Mouse (Mus musculus) WW6 (cell line): ENCODE results near the gene Arsb.

Experiments used
- DNase-seq: peaks from one replicate; pipeline ENCODE4 v3.0.0-alpha.2; 2013; ENCODE audit warnings: low read depth, low spot score

The Arsb gene

DNA sequence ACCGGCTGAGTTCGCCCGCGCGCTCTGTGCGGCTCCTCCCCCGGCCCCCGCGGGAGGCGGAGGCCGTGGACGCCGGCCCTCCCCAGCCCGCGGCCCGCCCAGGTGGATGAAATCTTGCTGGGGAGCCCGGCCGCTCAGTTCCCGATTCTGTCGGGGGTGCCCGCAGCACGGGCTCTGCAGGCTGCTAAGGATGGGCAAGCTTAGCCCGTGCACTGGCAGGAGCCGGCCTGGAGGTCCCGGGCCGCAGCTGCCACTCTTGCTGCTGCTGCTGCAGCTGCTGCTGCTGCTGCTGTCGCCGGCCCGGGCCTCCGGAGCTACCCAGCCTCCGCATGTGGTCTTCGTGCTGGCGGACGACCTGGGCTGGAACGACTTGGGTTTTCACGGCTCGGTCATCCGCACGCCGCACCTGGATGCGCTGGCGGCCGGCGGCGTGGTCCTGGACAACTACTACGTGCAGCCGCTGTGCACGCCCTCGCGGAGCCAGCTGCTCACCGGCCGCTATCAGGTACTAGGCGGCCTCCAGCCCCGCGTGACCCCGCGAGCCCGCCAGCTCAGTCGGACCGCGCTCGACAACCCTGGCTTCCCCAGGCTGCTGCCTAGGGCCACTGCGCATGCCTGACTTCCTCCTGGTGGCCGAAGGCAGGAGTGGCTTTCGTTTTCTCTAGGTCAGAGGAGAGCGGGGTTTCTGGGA is at the start of gene Arsb:
TSS of gene Arsb (plus strand) at position 43 of the 691 bp plus-strand sequence.
- DNase-seq: peak; percentile 67

DNA sequence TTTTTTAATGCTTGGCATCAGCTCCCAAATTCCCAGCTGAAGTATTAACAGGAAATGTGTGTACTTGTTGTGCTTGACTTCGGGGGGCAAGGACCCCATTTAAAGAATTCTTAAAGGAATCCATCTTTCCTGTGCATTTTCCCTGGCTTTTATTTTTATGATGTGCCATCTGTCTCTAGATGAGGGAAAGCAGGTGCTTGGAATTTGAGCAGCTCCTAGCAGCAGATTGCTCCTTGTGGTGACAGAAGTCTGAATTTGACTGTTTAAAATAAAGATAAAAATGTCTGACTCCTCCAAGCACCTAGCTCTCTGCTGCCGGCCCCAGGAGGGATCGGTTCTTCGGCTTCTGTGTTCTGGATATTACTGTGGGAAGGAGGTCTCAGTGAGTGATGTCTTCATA is 49.5 kb upstream of the Arsb start:
- DNase-seq: no peak

DNA sequence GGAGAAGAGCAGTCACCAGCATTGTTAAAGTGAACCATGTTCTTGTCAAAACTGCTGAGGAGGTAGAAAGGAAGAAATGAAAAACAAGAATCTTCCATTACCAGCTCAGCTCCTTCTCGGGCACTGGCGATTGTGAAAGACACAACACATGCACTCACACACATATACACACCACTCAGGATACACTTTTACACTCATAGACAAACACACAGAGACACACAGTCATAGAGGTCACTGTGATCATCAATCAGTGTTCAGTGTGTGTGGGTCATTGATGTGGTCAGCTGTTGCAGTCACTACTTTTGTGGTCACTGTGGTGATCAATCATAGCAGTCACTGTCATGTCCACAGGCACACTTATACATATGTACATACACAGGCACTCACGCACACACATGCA is 48.0 kb upstream of the Arsb start:
- no peak for DNase-seq

DNA sequence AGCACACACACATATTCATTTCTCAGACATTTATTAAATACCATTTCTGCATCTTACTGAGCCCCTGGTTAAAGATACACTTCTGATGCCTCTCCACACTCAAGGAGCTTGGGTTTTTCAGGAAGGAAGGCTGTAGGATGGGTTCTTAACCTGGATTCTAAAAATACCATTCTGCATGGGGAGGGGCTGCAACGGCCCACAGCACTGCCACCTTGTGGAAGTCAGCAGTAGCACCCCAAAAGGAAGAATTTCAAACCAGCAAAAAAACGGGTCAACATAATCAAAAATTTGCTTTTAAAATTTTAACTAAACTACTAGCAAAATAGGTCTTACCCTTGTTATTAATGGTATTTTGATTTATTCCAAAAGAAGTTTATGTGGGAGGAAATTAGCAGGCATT is 47.2 kb upstream of the Arsb start:
- DNase-seq: no peak

DNA sequence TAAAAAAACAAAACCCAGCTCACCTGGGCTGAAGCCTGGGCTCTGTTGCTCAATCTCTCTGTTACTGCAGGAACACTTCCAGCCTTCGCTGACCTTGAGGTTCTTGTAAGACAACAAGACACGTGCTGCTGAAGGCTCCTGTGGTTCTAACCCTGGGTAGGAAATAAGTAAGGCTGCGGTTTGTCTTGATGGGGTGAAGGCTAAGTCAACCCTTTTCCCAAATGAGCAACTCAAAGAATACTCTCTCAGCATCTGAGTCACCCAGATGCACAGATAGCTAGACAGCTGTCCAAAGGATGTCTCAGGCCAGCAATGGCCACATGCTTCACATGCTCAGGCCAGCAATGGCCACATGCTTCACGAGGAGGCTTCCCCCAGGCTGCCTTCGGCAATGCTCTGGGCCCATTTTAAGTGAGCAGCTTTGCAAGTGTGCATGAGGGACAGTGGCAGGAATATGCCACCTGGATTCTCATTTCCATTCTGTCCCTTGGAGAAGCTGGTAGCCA is 36.2 kb upstream of the Arsb start:
- DNase-seq: no peak

DNA sequence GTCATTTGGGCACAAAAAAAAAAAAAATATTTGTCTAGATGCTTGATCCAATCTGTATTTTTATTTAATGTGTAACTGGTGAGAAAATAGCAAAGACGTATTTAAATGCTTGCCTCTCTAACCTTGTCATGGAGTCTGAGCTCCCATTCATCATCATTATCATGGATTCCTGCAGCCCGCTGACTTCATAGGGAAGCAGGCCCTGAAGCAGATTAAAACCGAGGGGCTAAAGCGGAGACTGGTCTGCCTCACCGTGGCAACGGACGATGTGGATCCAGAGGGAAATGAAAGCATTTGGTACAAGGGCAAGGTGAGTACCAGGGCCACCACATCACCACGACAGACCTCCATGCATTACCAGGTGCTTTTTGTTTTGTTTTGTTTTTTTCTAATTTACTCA is 27.3 kb upstream of the Arsb start:
- no peak for DNase-seq

DNA sequence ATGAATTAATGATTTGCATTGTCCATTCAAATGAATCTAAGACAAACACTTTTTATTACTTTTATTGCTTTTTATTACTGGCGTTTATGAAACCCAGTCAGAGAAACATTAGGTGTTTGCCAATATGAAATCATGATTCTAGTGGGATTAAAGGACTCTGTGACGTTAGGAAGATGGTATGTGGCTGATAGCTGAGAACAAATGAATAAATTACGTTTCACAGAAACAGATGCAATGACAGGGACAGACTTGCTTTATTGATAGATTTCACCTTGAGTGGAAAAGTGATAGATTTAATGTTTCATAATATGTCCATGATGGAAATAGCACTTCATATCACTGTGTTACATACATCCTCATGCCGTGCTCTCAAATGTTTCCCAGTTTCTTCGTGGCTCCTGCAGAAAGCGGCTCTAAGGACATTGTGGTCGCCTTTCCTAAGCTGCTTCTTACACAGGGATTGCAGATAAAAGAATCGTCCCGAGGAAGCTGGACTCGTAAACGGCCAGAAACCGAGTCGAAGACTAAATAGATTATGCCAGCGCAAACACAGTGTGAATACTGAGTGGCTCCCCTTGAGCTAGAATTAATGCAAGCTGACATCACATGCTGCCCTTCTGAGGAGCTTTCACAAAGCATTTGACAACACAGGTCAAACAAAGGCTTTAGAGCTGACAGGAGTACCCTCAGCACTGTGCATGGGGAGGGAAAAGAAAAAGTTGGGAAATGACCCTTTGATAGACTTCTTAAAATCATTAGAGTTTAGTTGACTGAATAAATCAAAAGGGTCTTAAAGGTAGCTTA is 18.6 kb upstream of the Arsb start:
- no peak for DNase-seq

DNA sequence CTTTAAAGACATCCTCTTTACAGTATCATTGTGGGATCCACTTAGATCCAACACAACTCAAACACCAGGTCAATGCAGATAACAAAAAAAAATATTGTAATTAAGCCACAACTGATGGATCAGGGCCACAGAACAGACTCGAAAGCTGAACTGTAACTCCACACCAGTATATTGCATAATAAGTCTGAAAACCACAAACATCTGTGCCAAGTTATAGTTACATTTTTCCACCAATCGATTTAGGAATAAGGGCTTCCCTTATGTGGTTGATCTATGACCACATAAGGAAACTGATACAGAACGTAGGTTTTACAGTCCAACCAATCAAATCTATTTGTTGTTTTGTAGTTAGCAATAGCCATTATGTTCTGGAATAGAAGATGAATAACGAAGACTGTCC is 16.3 kb upstream of the Arsb start:
- no peak for DNase-seq

DNA sequence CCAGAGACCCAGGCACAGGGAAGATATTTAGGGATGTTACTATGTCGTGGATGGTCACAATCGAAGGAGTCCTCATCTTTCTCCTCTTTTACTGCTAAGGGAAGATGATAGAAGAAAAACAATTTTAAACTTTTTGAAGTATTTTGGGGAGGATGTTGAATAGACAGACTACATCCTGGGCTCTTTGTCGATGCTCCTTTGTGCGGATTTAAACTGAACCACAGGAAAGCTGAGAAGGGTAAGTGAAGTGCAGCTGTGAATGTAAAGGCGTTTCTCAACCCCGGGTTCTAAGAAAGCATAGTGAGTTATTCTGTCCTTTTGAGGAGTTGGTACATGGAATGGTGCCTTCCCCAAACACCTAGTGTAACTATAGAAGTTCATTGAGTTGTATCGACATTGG is 14.8 kb upstream of the Arsb start:
- DNase-seq: no peak

DNA sequence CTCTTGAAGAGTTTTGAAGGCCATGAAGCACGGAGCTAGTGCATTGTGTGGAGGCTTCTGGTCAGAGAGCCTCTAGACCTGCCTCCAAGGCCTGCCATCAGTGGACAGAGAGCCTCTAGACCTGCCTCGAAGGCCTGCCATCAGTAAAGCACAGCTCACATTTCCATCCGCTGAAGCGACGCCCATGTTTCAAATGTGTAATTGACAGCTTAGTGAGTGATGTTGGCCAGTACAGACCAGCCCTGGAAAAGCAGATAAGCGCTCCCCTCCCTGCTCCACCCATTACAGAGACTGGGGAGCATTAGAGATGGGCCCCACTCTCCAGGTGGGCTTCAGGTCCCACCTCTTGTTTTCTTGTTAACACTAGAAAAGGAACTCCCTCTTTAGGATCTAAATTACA is 13.9 kb upstream of the Arsb start:
- DNase-seq: no peak

DNA sequence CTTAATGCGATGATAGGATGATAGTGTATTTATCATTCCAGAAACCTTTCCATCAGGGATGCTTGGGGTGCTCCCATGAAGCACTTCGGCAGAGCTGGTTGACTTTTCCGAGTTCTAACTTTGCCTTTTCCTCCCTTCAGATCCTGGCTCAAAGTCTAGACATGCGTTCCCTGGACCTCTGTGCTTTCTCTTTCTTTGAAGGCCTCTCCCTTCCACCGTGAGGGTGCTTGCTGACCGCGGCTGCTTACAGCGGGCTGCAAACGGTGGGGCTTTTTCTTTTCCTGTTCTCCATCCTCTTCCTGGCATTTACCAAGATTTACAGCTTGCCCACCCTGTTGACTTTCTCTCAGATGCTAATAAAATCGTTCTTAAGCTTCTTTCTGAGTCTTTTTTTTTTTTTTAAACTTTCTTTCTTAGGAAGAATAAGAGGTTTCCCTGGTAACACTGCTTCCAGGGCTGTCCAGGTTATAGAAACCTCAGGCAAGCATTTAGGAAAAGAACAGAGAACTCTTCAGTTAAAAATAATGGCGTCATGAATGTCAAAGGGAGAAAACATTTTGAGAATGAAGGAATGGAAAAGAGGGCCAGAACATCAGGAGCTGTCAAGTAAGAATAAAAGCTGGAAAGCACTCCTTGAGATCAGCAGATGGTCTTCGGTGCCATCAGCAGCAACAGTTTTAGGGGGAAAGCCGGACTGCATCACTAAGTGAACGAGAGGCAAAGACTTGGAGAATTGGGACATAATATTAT is 13.1 kb upstream of the Arsb start:
- DNase-seq: no peak

DNA sequence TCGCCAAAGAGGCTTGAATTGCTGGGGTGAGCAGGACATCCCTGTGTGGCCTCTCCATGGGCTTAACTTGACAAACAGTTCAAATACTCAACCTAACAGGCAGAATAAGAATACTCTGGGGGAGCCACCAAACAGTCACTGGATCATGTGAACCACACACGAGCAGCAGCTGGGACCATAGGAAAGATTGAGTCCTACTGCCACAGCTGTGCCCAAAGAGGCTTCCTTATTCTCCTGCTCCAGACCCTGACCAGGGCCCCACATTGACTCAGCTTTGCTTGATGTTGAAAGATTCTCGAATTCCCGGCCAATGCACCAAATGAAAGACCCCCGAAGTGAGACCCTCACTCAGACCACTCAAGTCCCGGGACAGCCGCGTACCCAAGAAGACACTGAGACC is 9.6 kb upstream of the Arsb start:
- no peak for DNase-seq

DNA sequence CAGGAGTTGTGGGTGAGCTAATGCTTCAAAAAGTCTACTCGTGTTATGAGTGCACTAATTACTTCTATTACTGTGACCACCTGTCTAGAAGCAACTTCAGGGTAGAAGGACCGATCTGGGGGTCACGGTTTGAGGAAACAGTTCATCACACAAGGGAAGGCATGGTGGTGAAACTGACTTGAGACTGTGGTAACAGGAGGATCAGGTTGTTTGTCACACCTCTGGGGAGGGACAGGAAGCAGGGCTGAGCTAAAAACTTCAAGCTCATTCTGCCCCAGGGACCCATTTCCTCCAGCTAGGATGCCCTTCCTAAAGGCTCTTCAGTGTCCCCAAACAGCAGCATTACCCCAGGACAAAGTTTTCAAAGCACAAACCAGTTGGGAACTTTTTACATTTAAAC is 8.6 kb upstream of the Arsb start:
- no peak for DNase-seq

DNA sequence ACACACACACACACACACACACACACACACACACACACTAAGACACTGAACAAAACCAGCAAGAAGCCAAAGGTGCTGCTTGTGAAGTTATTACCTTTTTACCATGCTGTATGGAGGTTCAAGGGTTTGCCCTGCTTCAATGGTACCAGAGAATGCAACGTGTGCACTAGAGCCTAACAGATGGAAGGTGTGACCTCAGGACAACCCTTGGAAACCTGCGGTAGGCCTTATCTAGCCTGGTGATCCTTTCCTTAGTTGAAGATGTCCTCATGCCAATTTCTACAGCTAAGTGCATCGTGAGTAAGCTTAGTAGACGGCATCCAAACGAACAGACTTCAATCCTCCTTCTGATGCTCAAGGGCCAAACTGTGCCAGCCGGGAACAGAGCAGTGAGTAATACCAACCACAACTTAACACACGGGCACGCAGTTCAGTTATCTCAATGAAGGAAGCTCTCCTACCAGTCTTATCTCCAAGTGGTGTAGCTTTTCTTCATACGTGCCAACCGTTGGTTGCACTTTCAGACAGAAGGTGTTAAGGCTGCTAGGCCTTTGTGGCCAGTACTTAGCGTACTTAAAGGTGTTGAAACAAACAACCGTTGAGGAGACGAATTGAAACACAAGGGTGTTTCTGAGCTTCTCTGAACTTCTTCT is 7.0 kb upstream of the Arsb start:
- DNase-seq: no peak

DNA sequence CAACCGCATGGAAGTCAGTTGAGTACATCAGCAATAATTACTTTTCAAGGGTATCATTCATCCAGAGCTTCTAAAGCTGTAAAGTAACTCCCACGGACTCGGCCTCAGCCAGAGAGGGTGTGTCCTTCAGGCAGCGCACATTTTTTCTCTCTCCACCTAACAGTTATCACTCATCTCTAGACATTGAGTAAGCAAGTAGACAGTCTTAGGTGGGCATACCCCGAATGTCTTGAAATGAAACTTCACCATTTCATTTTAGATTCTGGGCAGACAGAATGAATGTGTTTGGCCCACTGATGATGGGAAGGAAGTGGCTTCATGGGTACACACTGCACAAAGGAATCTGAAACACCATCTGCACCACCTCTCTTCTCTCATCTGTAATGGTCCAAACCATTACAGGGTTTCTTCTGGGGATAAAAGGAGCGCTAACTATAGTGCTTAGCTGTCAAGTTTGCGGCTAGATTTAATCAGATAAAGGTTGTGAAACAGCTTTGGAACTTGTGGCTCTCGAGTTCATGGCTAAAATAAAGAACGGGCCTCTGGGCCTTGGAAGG is 321 bp upstream of the Arsb start:
- no peak for DNase-seq

DNA sequence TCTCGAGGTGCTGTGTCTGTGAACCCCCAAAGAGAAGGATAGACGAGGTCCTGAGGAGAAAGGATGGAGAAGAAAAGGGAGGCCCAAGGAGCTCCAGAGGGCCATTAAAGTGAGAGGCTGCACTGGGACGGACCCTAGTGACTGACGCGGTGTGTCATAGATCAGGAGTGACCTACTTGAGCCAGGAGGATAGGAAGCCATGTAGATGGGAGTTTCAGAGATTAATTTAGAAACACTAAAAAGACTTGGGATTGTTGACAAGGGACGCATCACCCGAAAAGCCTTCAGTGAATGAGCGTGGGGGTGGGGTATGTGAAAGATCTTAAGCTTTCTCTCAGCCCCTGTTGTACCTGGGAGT is 828 bp downstream of the Arsb start:
- no peak for DNase-seq

DNA sequence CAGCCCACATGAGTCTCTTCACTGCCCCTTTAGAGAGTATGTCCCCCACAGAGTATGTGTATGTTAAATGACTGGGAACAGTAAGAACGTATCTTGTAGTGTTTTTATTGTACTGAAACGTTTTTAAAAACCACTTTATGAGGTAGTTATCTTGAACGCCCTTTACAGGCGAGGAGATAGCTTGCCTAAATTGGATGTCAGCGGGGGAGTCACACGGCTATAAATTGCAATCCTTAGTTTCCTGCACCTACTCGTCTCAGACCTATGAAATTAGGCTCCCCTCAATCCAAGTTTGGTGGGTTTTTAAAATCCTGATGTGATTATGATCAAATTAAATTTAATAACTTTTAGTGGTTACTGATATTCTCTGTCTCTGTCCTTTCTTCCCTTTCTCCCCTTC is 1.4 kb downstream of the Arsb start:
- DNase-seq: no peak

DNA sequence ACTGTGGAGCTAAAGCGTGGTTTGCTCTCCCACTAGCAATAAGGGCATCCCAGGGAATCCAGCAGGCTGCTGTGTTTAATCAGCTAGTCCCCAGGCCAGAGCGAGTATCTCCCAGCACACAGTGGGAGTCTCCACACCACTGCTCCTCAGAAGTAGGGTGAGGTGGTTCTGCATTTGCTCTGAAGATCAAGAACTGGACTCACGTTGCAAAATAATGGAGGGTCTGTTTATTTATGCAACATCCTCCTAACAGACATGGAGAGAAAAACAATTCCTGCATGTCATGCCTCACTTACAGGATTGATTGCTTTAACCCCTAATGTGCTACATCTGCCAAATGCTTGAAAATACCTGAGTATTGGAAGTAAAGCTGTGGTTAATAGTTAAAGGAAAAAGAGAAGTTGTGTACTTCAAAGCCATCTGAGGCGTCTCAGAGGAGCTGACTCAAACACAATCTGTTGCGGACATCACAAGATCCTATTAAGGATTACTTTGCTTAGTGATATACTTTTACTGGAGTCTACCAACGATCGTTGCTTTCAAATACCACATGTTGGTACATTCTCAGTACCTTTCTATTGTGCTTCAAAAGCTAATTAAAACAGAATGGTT is 2.4 kb downstream of the Arsb start:
- no peak for DNase-seq

DNA sequence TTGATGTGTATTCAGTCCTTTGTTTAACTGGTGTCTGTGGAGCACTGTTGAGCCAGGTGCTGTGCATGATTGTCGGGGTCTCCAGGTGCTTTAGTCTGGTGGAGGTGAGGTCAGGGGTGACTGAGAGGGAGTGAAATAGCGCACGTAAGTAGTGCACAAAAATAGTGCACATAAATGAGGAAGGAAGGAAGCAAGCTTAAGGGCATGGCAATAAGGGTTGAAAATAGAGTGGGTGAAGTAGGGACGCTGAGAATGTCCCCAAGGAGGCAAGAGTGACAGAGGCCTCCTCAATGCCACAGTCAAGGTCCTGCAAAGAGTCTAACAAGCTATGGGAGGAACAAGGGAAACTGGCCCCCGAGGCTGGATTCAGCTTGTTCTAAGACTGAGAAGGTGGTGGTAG is 11.4 kb downstream of the Arsb start:
- no peak for DNase-seq

DNA sequence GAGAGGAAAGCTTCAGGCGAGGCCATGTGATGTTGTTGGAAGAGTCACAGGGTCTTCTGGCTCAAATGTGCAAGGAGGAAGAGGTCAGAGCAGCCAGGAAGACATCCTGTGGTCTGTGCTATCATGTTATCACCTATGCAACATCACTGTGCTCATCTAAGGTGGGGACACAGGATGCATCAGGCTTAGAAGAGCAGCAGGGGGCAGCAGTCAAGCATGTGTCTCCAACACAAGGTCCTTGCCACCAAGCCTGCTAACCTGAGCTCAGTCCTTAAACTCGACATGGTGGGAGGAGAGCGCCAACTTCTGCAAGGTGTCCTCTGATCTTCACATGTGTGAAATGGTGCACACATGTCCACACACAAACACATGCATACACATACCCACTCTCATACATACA is 13.9 kb downstream of the Arsb start:
- DNase-seq: no peak

DNA sequence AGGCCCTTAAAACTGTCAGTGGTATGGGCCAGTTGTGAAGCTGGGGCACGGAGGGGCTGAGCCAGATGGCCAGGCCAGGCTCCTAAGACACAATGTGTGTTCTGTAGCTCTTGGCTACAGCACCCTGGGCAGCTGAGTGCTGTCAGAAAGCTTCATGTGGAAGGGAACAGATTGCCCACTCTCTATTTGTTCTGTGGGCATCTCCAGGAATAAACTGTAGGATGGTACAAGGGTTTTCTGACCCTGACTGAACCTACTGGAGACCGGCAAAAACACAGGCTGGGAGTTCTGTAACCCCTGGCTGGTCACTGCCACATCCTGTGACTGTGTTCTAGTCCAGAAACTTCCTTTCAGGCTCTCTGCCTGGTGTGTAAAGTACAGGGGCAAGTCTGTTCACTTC is 14.6 kb downstream of the Arsb start:
- no peak for DNase-seq
